In the genomic region with DNA sequence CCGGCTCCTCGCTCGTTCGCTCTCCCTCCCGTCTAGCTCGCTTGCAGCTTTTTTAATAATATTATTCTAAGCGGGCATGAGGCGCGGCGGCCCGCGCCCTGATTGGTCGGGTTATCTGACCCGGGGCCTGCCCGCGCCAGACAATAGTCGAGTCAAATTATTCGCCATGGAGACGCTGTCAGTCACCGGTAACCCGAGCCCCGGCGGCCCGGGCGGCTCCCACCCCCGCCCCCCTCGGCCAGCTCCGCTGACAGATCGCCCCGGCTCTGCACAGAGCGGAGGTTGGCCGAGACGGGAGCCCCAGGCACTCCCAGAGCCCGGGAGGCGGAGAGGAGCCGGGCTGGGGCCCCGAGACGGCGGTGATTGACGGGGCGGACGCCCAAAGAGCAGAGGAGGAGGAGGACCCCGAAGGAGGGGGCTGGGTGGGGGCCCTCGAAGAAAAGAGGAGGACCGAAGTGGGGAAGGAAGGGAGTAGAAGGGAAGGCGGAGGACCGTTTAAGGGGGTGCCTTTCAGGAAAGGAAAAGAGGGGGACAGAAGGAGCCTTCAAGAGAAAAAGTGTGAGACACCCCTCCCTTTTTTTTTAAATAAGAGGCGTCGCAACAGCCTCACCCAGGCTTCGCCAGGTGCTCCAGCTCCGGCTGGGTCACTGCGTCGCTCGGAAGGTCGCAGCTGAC, we compare ENCODE assay signal across 8 mouse cellular contexts. TPM values are rescaled to one million over a fixed set of nuclear protein-coding genes. Genes with fewer than 3 reads are reported as not detected.
DNase-seq lines count a peak whose midpoint lies in the region; ATAC-seq and TF ChIP-seq lines count a peak whose summit lies in the region.

TSS of gene Six2 (minus strand) at position 39 of the 675 bp plus-strand sequence.

- peaks cover 33% of the 10 kb centered on the region for H3K79me2 ChIP-seq in MEL (ENCODE audit: control insufficient read depth, insufficient read depth, low read length, poor library complexity)

- intact Hi-C loops in gastrocnemius, postnatal 36 days (cut with DNase I) = loop anchor here (2.0 kb wide), 1 partner anchor 112 kb away; no protein-coding TSS in a partner anchor

- H3K9me3 ChIP-seq in MEL (replicated peaks; ENCODE audit: insufficient read depth, low read length) = no peaks in the 10 kb centered on the region
- no peaks in the 10 kb centered on the region for H3K9me3 ChIP-seq in intestine, postnatal 0 days (ENCODE audit: control insufficient read depth)

- TF ChIP-seq RAD21 in MEL (IDR thresholded peaks at IDR 0.05; ENCODE audit: low read depth, low read length) = no peak

- H3K4me1 ChIP-seq in MEL (ENCODE audit: control insufficient read depth in 1 of 2, insufficient read depth in 2 of 2, low read length in 2 of 2) = peaks cover 2 to 21% of the 10 kb centered on the region in 2 experiments
- no peaks in the 10 kb centered on the region for H3K4me1 ChIP-seq in brown adipose tissue, adult 24 weeks (ENCODE audit: control insufficient read depth, insufficient read depth, insufficient read length, low read length)
- H3K4me1 ChIP-seq in intestine, postnatal 0 days (replicated peaks; ENCODE audit: control insufficient read depth, insufficient read depth, low read length) = 0 out of 2 replicates have a peak, but pooled peaks cover 2% of the 10 kb centered on the region

- no peaks in the 10 kb centered on the region for H3K27me3 ChIP-seq in MEL (ENCODE audit: control insufficient read depth in 1 of 2, insufficient read depth in 2 of 2, low read length in 2 of 2)
- H3K27me3 ChIP-seq in intestine, postnatal 0 days (replicated peaks; ENCODE audit: control insufficient read depth, insufficient read depth, low read length) = peaks cover 99% of the 10 kb centered on the region

- TF ChIP-seq POLR2A in MEL (IDR thresholded peaks at IDR 0.05; ENCODE audit: control insufficient read depth in 1 of 2, insufficient read depth in 1 of 2, low read depth in 1 of 2, low read length in 2 of 2, poor library complexity in 1 of 2) = peak; percentile 38 to 44; a peak in 2 of 4 replicates

- no peak for TF ChIP-seq CTCF in MEL (IDR thresholded peaks at IDR 0.05 in 2 of 3, conservative IDR thresholded peaks at IDR 0.05 in 1 of 3; ENCODE audit: control insufficient read depth in 1 of 3, insufficient read depth in 1 of 3, low read depth in 2 of 3, low read length in 3 of 3, poor library complexity in 1 of 3, severe bottlenecking in 1 of 3)
- TF ChIP-seq CTCF in intestine, postnatal 0 days (IDR thresholded peaks at IDR 0.05; ENCODE audit: low read depth) = no peak

- under 1% methylated on average over 55 of the region's 55 CpGs for WGBS in intestine, postnatal 0 days

- H3K36me3 ChIP-seq in MEL (ENCODE audit: control insufficient read depth in 1 of 2, insufficient read depth in 2 of 2, low read length in 2 of 2) = peaks cover 0 to 2% of the 10 kb centered on the region in 2 experiments; a peak in 1 of 4 replicates
- H3K36me3 ChIP-seq in intestine, postnatal 0 days (ENCODE audit: control insufficient read depth, insufficient read depth) = no peaks in the 10 kb centered on the region

- peak within 1 kb of the TSS; percentile 51 for H3K27ac ChIP-seq in MEL (ENCODE audit: control insufficient read depth, low read depth, low read length)
- H3K27ac ChIP-seq in brown adipose tissue, adult 24 weeks (replicated peaks; ENCODE audit: low read depth, low read length) = no peak within 1 kb of the TSS
- no peak within 1 kb of the TSS for H3K27ac ChIP-seq in intestine, postnatal 0 days (ENCODE audit: low read depth, low read length)

- H3K9ac ChIP-seq in MEL (ENCODE audit: control insufficient read depth, low read depth, low read length, poor library complexity, severe bottlenecking) = peak within 1 kb of the TSS; percentile 96
- H3K9ac ChIP-seq in intestine, postnatal 0 days (ENCODE audit: low read depth, low read length) = peak within 1 kb of the TSS; percentile 11; the same call in 1 of the 2 replicates

- H3K4me3 ChIP-seq in MEL (ENCODE audit: control insufficient read depth in 1 of 2, insufficient read depth in 1 of 2, low read depth in 2 of 2, low read length in 2 of 2) = peak within 1 kb of the TSS; percentile 70 to 86
- peak within 1 kb of the TSS; percentile 47 for H3K4me3 ChIP-seq in brown adipose tissue, adult 24 weeks (ENCODE audit: insufficient read depth, low read depth, low read length)
- H3K4me3 ChIP-seq in intestine, postnatal 0 days (ENCODE audit: low read depth, low read length) = peak within 1 kb of the TSS; percentile 41

- peak; percentile 90 for DNase-seq in MEL (ENCODE audit: low read depth, low spot score)
- peak; percentile 65 to 75 for DNase-seq in gastrocnemius, postnatal 36 days
- peak; percentile 39 for DNase-seq in lung, postnatal 36 days
- DNase-seq in frontal cortex, adult 2 months (ENCODE audit: extremely low spot score in 1 of 2, low spot score in 1 of 2) = no peak
- no peak for DNase-seq in thymus, postnatal 0 days (ENCODE audit: low spot score)

- no peak for TF ChIP-seq EP300 in MEL (IDR thresholded peaks at IDR 0.05; ENCODE audit: low read depth in 1 of 2, low read length in 2 of 2)

- ATAC-seq in intestine, postnatal 0 days = peak; percentile 39; the same call in 1 of the 2 replicates
- ATAC-seq in megakaryocyte progenitor cell, adult 5-6 weeks (replicated peaks; ENCODE audit: poor library complexity) = no peak

- H3K4me2 ChIP-seq in intestine, postnatal 0 days (replicated peaks; ENCODE audit: low read depth) = peak within 1 kb of the TSS; percentile 85

TF ChIP-seq in MEL, 35 proteins besides CTCF, POLR2A, EP300 and RAD21:
- TF ChIP-seq ZNF384 (IDR thresholded peaks at IDR 0.05; ENCODE audit: low read depth, low read length) (no peak), ELF1 (IDR thresholded peaks at IDR 0.05; ENCODE audit: low read depth, low read length) (no peak), TAL1 (IDR thresholded peaks at IDR 0.05; ENCODE audit: low read length) (no peak), MEF2A (IDR thresholded peaks at IDR 0.05; ENCODE audit: extremely low read depth, insufficient replicate concordance, low read depth, low read length, poor library complexity, severe bottlenecking) (no peak), CHD2 (IDR thresholded peaks at IDR 0.05; ENCODE audit: low read length) (no peak), ZC3H11A (IDR thresholded peaks at IDR 0.05; ENCODE audit: low read depth, low read length) (no peak), JUND (IDR thresholded peaks at IDR 0.05; ENCODE audit: low read depth, low read length) (no peak), NELFE (IDR thresholded peaks at IDR 0.05; ENCODE audit: low read depth, low read length) (no peak), SIN3A (IDR thresholded peaks at IDR 0.05; ENCODE audit: low read length) (peak; percentile 64), MYC (IDR thresholded peaks at IDR 0.05; ENCODE audit: low read depth, low read length) (no peak), TCF12 (IDR thresholded peaks at IDR 0.05; ENCODE audit: low read depth, low read length) (no peak), KAT2A (conservative IDR thresholded peaks at IDR 0.05; ENCODE audit: low read depth, low read length) (no peak), MAX (IDR thresholded peaks at IDR 0.05; ENCODE audit: low read length) (no peak; the same call in 1 of the 2 replicates), SMC3 (IDR thresholded peaks at IDR 0.05; ENCODE audit: low read depth, low read length) (no peak), POLR2AphosphoS5 (IDR thresholded peaks at IDR 0.05; ENCODE audit: borderline replicate concordance, low read depth, low read length) (no peak), TBP (IDR thresholded peaks at IDR 0.05; ENCODE audit: low read depth, low read length) (peak; percentile 28; the same call in 1 of the 2 replicates), POLR2AphosphoS2 (IDR thresholded peaks at IDR 0.05; ENCODE audit: low read length) (no peak), UBTF (IDR thresholded peaks at IDR 0.05; ENCODE audit: borderline replicate concordance, insufficient read depth, low read depth, low read length) (no peak; the same call in 1 of the 2 replicates), RCOR1 (IDR thresholded peaks at IDR 0.05; ENCODE audit: low read depth, low read length) (no peak), MYB (IDR thresholded peaks at IDR 0.05; ENCODE audit: low read depth, low read length) (no peak), HCFC1 (IDR thresholded peaks at IDR 0.05; ENCODE audit: low read depth, low read length) (0 out of 2 replicates have a peak, but pooled peaks have one; percentile 46), BHLHE40 (IDR thresholded peaks at IDR 0.05; ENCODE audit: borderline replicate concordance, low read depth, low read length) (no peak), CHD1 (IDR thresholded peaks at IDR 0.05; ENCODE audit: low read depth, low read length) (no peak), USF1 (IDR thresholded peaks at IDR 0.05; ENCODE audit: low read depth, low read length) (no peak), USF2 (IDR thresholded peaks at IDR 0.05; ENCODE audit: borderline replicate concordance in 1 of 2, insufficient read depth in 1 of 2, low read depth in 1 of 2, low read length in 2 of 2) (no peak), MAFK (IDR thresholded peaks at IDR 0.05; ENCODE audit: borderline replicate concordance, low read depth, low read length) (no peak), GATA1 (IDR thresholded peaks at IDR 0.05; ENCODE audit: low read depth, low read length) (no peak), MAZ (IDR thresholded peaks at IDR 0.05; ENCODE audit: low read depth, low read length) (peak; percentile 89), ZKSCAN1 (IDR thresholded peaks at IDR 0.05; ENCODE audit: low read depth, low read length) (no peak), NRF1 (IDR thresholded peaks at IDR 0.05; ENCODE audit: insufficient read depth, low read depth, low read length, poor library complexity, severe bottlenecking) (0 out of 2 replicates have a peak, but pooled peaks have one; percentile 30), ZMIZ1 (IDR thresholded peaks at IDR 0.05; ENCODE audit: low read depth, low read length) (peak; percentile 64)

RNA-seq across cellular contexts. Expression of gene Six2, which starts in this region (rescaled TPM):
- 5.8 and 6.4 TPM in 2 replicates for total RNA-seq in MEL (2012; rRNA removed)
- 10 to 100 TPM in 1 of 2 experiments, not detected in 1; 81.4 TPM for polyA plus RNA-seq in MEL (2012; ENCODE audit: insufficient read depth in 1 of 2, insufficient read length in 2 of 2, low read depth in 1 of 2, low replicate concordance in 2 of 2, missing spikeins in 1 of 2)
- not detected in 2 replicates for polyA plus RNA-seq in brown adipose tissue, adult 24 weeks (2012; ENCODE audit: insufficient read depth, insufficient read length, missing spikeins)
- 10 to 100 TPM; 12.3 to 16.3 TPM for total RNA-seq in gastrocnemius, postnatal 36 days (2021)
- 0.05 and 0.18 TPM in 2 replicates for polyA plus RNA-seq in intestine, postnatal 0 days (2015; fragmentation: Nextera tagmentation; extraction: Ambion mirVana)
- 0.68 and 0.69 TPM in 2 replicates for polyA plus RNA-seq in frontal cortex, adult 2 months (2012; rRNA removed)
- polyA plus RNA-seq in thymus, postnatal 0 days (2015; fragmentation: Nextera tagmentation; extraction: Ambion mirVana) = 4.7 and 5.4 TPM in 2 replicates
- total RNA-seq in megakaryocyte progenitor cell, adult 5-6 weeks (2015) = not detected in 2 replicates
- not detected in 2 replicates for total RNA-seq in megakaryocyte progenitor cell, adult 5-6 weeks (2017)

Comparison
In these comparisons a context has a peak if more than half of its experiments do, and no peak if none do; other contexts are left out.
1. Peak in ATAC-seq, H3K4me3 ChIP-seq, H3K9ac ChIP-seq and H3K4me2 ChIP-seq in intestine, postnatal 0 days; RNA of the gene not detected or under 1 TPM.
2. DNase-seq: peak in MEL (single experiment), gastrocnemius, postnatal 36 days (2 of 2) and lung, postnatal 36 days (single experiment); none in frontal cortex, adult 2 months (0 of 2) and thymus, postnatal 0 days (single experiment).
3. Peak in every context shown above with its lines, with median percentiles within 50 percentile points of each other: H3K4me3 ChIP-seq.